ENCODE assay signal across 8 mouse cellular contexts in genomic region chr12:84011251-84012040, GRCm38 (mm10). TPM values are rescaled to one million over a fixed set of nuclear protein-coding genes. Genes with fewer than 3 reads are reported as not detected.
DNase-seq lines count a peak whose midpoint lies in the region; ATAC-seq and TF ChIP-seq lines count a peak whose summit lies in the region.

No protein-coding gene starts in this region.

- ATAC-seq in frontal cortex, adult (ENCODE audit: low TSS enrichment): peak; percentile 42
- peak; percentile 75 for ATAC-seq in hindbrain, embryonic 14.5 days (ENCODE audit: low FRiP score)
- peak; percentile 60 for ATAC-seq in lung, postnatal 0 days

- H3K27ac ChIP-seq in cerebellum, adult 2 months (ENCODE audit: insufficient read depth, low read length): no peak overlapping the region
- H3K27ac ChIP-seq in hindbrain, embryonic 14.5 days: peak overlapping the region; percentile 71
- peak overlapping the region; percentile 72; the same call in 1 of the 2 replicates for H3K27ac ChIP-seq in lung, postnatal 0 days (ENCODE audit: low read length)
- H3K27ac ChIP-seq in thymus, adult 2 months (ENCODE audit: control insufficient read depth, insufficient read depth, low read length): no peak overlapping the region

- peaks cover 3% of the 10 kb centered on the region for H3K4me1 ChIP-seq in cerebellum, adult 2 months (ENCODE audit: control insufficient read depth, insufficient read depth, low read length)
- H3K4me1 ChIP-seq in hindbrain, embryonic 14.5 days (replicated peaks; ENCODE audit: control insufficient read depth, insufficient read depth, low read length): peaks cover 22% of the 10 kb centered on the region
- H3K4me1 ChIP-seq in lung, postnatal 0 days (ENCODE audit: insufficient read depth, low read depth, low read length): peaks cover 5% of the 10 kb centered on the region; the same call in 1 of the 2 replicates
- H3K4me1 ChIP-seq in thymus, adult 2 months (replicated peaks; ENCODE audit: control insufficient read depth, insufficient read depth, low read length): peaks cover 2% of the 10 kb centered on the region; the same call in 1 of the 2 replicates

- TF ChIP-seq CTCF in cerebellum, adult 2 months (IDR thresholded peaks at IDR 0.05; ENCODE audit: borderline replicate concordance, insufficient read depth, low read depth, low read length): no peak
- TF ChIP-seq CTCF in lung, postnatal 0 days (IDR thresholded peaks at IDR 0.05): peak; percentile 9; the same call in 1 of the 2 replicates
- no peak for TF ChIP-seq CTCF in thymus, adult 2 months (IDR thresholded peaks at IDR 0.05; ENCODE audit: borderline replicate concordance, control insufficient read depth, extremely low read depth, insufficient read depth, low read length, poor library complexity)

- H3K27me3 ChIP-seq in cerebellum, adult 2 months (ENCODE audit: control insufficient read depth, insufficient read depth, low read length): no peaks in the 10 kb centered on the region
- 0 out of 2 replicates have a peak, but pooled peaks cover 5% of the 10 kb centered on the region for H3K27me3 ChIP-seq in hindbrain, embryonic 14.5 days (ENCODE audit: control insufficient read depth, insufficient read depth, low read length)
- H3K27me3 ChIP-seq in lung, postnatal 0 days (replicated peaks; ENCODE audit: insufficient read depth, low read length): no peaks in the 10 kb centered on the region
- H3K27me3 ChIP-seq in thymus, adult 2 months (ENCODE audit: control insufficient read depth, insufficient read depth, low read length): no peaks in the 10 kb centered on the region

- no peaks in the 10 kb centered on the region for H3K9me3 ChIP-seq in hindbrain, embryonic 14.5 days (ENCODE audit: control insufficient read depth, low read length)
- H3K9me3 ChIP-seq in lung, postnatal 0 days (ENCODE audit: low read length): no peaks in the 10 kb centered on the region

- TF ChIP-seq EP300 in lung, postnatal 0 days (IDR thresholded peaks at IDR 0.05): no peak

- peak overlapping the region; percentile 55 for H3K9ac ChIP-seq in hindbrain, embryonic 14.5 days
- H3K9ac ChIP-seq in lung, postnatal 0 days (replicated peaks; ENCODE audit: low read depth): no peak overlapping the region

- DNase-seq in A20 (ENCODE audit: low read depth, low spot score): peak; percentile 30
- peak; percentile 74 to 84 for DNase-seq in cerebellum, adult 2 months
- peak; percentile 84 for DNase-seq in hindbrain, embryonic 14.5 days (ENCODE audit: low spot score)
- DNase-seq in left cerebral cortex, adult 11 months (ENCODE audit: low spot score): peak; percentile 58
- DNase-seq in lung, postnatal 0 days (ENCODE audit: low spot score): peak; percentile 93
- peak; percentile 54 for DNase-seq in retina, postnatal 7 days (ENCODE audit: low read depth, low spot score)
- no peak for DNase-seq in thymus, adult 2 months

- peak overlapping the region; percentile 51 for H3K4me2 ChIP-seq in hindbrain, embryonic 14.5 days (replicated peaks)
- H3K4me2 ChIP-seq in lung, postnatal 0 days (replicated peaks; ENCODE audit: low read depth, low read length): peak overlapping the region; percentile 55

- TF ChIP-seq POLR2A in cerebellum, adult 2 months (IDR thresholded peaks at IDR 0.05; ENCODE audit: borderline replicate concordance, insufficient read depth, low read length): no peak
- TF ChIP-seq POLR2A in thymus, adult 2 months (IDR thresholded peaks at IDR 0.05; ENCODE audit: control insufficient read depth, extremely low read depth, insufficient read depth, low read length, poor library complexity): no peak

- no peaks in the 10 kb centered on the region for H3K36me3 ChIP-seq in hindbrain, embryonic 14.5 days (replicated peaks; ENCODE audit: control insufficient read depth, insufficient read depth)
- H3K36me3 ChIP-seq in lung, postnatal 0 days (ENCODE audit: insufficient read depth, low read length): no peaks in the 10 kb centered on the region; the same call in 1 of the 2 replicates
- H3K36me3 ChIP-seq in thymus, adult 2 months (ENCODE audit: control insufficient read depth, insufficient read depth, low read length): no peaks in the 10 kb centered on the region

- H3K4me3 ChIP-seq in cerebellum, adult 2 months (replicated peaks; ENCODE audit: insufficient read depth, low read depth, low read length): peak overlapping the region; percentile 6
- peak overlapping the region; percentile 40 for H3K4me3 ChIP-seq in hindbrain, embryonic 14.5 days (replicated peaks; ENCODE audit: low read length)
- peak overlapping the region; percentile 41 for H3K4me3 ChIP-seq in lung, postnatal 0 days (ENCODE audit: low read depth, low read length)
- no peak overlapping the region for H3K4me3 ChIP-seq in thymus, adult 2 months (ENCODE audit: control insufficient read depth, insufficient read depth, low read length)

- 7% methylated on average over 12 of the region's 12 CpGs for WGBS in cerebellum, adult 2 months
- 19% methylated on average over 12 of the region's 12 CpGs for WGBS in hindbrain, embryonic 14.5 days
- WGBS in lung, postnatal 0 days: 38% methylated on average over 12 of the region's 12 CpGs
- WGBS in thymus, adult 2 months: 77% methylated on average over 12 of the region's 12 CpGs

RNA-seq across cellular contexts. Expression of gene Acot1, which starts 2.2 kb away (rescaled TPM):
- 18.2 and 19.3 TPM in 2 replicates for polyA plus RNA-seq in cerebellum, adult 2 months (2012; rRNA removed)
- 100 and 108 TPM in 2 replicates for polyA plus RNA-seq in hindbrain, embryonic 14.5 days (2014; fragmentation: Nextera tagmentation; extraction: Ambion mirVana)
- 164 and 195 TPM in 2 replicates for polyA plus RNA-seq in lung, postnatal 0 days (2015; fragmentation: Nextera tagmentation; extraction: Ambion mirVana)
- 3.6 TPM in 2 replicates for polyA plus RNA-seq in thymus, adult 2 months (2012; rRNA removed)

RNA-seq across cellular contexts. Expression of gene Acot2, which starts 23.8 kb away (rescaled TPM):
- polyA plus RNA-seq in cerebellum, adult 2 months (2012; rRNA removed): 6.4 and 6.8 TPM in 2 replicates
- 9.8 and 13.8 TPM in 2 replicates for polyA plus RNA-seq in hindbrain, embryonic 14.5 days (2014; fragmentation: Nextera tagmentation; extraction: Ambion mirVana)
- 79.7 and 99.8 TPM in 2 replicates for polyA plus RNA-seq in lung, postnatal 0 days (2015; fragmentation: Nextera tagmentation; extraction: Ambion mirVana)
- polyA plus RNA-seq in thymus, adult 2 months (2012; rRNA removed): 9.1 and 11.2 TPM in 2 replicates

RNA-seq across cellular contexts. Expression of gene Acot4, which starts 26.7 kb away (rescaled TPM):
- 0.24 and 0.43 TPM in 2 replicates for polyA plus RNA-seq in cerebellum, adult 2 months (2012; rRNA removed)
- polyA plus RNA-seq in hindbrain, embryonic 14.5 days (2014; fragmentation: Nextera tagmentation; extraction: Ambion mirVana): 0.54 and 0.61 TPM in 2 replicates
- polyA plus RNA-seq in lung, postnatal 0 days (2015; fragmentation: Nextera tagmentation; extraction: Ambion mirVana): 0.12 and 0.13 TPM in 2 replicates
- polyA plus RNA-seq in thymus, adult 2 months (2012; rRNA removed): 0.65 and 0.66 TPM in 2 replicates

RNA-seq across cellular contexts. Expression of gene Heatr4, which starts 26.8 kb away (rescaled TPM):
- polyA plus RNA-seq in cerebellum, adult 2 months (2012; rRNA removed): 0.03 and 0.05 TPM in 2 replicates
- not detected in 2 replicates for polyA plus RNA-seq in hindbrain, embryonic 14.5 days (2014; fragmentation: Nextera tagmentation; extraction: Ambion mirVana)
- not detected in 2 replicates for polyA plus RNA-seq in lung, postnatal 0 days (2015; fragmentation: Nextera tagmentation; extraction: Ambion mirVana)
- not detected in 2 replicates for polyA plus RNA-seq in thymus, adult 2 months (2012; rRNA removed)

RNA-seq across cellular contexts. Expression of gene Gm49366, which starts 27.3 kb away (rescaled TPM):
- polyA plus RNA-seq in cerebellum, adult 2 months (2012; rRNA removed): not detected in 2 replicates
- polyA plus RNA-seq in hindbrain, embryonic 14.5 days (2014; fragmentation: Nextera tagmentation; extraction: Ambion mirVana): not detected in 2 replicates
- polyA plus RNA-seq in lung, postnatal 0 days (2015; fragmentation: Nextera tagmentation; extraction: Ambion mirVana): not detected in 2 replicates
- not detected in 2 replicates for polyA plus RNA-seq in thymus, adult 2 months (2012; rRNA removed)

Comparison
In these comparisons a context has a peak if more than half of its experiments do, and no peak if none do; other contexts are left out.
1. H3K27ac ChIP-seq: peak in hindbrain, embryonic 14.5 days (single experiment) and lung, postnatal 0 days (single experiment); none in cerebellum, adult 2 months (single experiment) and thymus, adult 2 months (single experiment).
2. Peak in every context shown above with its lines, with median percentiles within 50 percentile points of each other: ATAC-seq.